Mouse (Mus musculus) monocyte, adult 5-6 weeks (primary cell): Measurements from ENCODE around the gene Rnf167. TPM values are rescaled to one million over a fixed set of nuclear protein-coding genes. Genes with fewer than 3 reads are reported as not detected.
A peak's percentile ranks its signal among the peaks of the same experiment; 100 is the strongest.

Experiments used
- ATAC-seq: fragments of 153-309, 156-312 bp; replicated peaks from 2 replicates; pipeline ENCODE4 v1.8.0; 2017; ENCODE audit warnings: mild to moderate bottlenecking; ENCODE audit not compliant: low TSS enrichment, insufficient number of reproducible peaks, severe bottlenecking, poor library complexity, low FRiP score
- total RNA-seq: library from RNA; stranded (forward); fragments of 200-1000, 200-491, 200-594 nt; gene quantifications from 3 replicates; pipeline ENCODE4 v1.2.3, GENCODE M21; 2017

The Rnf167 gene
- total RNA-seq, 1 experiment from 2014 or later, result 90.9 TPM

DNA sequence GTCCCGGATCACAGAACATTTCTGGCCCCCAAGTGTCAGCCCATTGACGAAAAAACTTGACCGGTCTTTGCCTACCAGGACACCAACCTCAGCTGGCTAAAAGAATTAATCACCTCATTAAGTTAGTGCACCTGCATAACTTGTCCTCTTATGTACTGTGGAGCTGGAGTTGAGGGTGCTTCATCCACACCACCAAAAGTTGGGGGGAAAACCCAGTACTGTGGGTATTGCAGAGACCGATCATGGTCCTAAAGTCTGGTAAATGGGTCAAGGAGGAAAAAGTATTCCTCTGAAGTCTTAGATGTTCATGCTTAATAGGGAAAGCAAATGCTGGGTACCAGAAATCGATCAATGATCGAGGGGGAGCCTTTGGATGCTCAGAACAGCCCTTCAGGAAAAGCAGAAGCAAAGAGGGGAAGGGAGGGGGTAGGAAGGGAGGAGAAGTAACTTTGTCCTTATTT, 5.9 kb downstream of the Rnf167 start:
- ATAC-seq, result no peak; the same call in 1 of the 2 replicates

DNA sequence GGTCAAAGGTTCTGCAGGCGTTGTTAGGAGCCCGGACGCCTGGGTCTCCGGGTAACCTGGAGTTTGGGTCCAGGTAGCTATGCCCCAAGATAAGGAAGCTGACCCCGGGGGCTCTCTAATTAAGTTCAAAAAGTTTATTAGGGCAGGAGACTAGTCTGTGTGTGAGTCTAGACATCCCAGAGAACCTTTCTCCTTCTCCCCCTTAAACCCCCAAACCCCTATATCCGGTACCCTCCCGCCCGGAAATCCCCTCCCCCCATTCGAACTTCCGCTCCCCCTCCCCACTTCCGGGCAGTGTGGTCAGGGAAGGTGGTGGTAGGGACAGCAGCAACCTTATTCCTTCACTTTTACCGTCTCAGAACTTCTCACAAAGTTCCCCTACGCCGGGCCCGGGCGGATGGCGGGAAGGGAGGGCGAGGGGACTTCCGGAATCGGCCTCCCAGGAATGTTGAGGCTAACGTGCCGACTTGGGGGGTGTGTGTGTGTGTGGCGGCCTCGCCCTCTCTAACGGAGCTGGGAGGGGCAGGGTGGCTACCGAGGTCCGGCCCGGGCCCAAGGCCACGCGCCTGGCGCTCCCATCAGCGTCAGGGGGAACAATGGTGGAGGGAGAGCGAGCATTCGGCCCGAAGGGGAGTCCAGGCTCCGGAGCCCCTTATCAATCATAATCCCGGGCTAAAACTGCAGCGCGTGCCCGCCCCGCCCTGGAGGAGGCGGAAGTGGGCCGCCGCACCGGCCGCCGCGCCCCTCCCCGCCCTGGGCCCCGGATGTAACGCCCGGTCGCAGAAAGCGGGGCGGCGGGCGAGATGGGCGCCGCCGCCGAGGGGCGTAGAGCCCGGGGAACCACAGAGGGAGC, 6.5 kb downstream of the Rnf167 start:
- no peak for ATAC-seq

GRCm38 (mm10) chr11:70654198-70654922, 7.3 kb downstream of the Rnf167 start, which contains the start of gene Pfn1:
Gene Pfn1 (minus strand): TSS chr11:70654644.
- peak; percentile 38; the same call in 1 of the 2 replicates for ATAC-seq

- 0 out of 2 replicates have a peak, but pooled peaks have one; percentile 9 for ATAC-seq
Measured at GRCm38 (mm10) chr11:70654923-70655570, 8.0 kb downstream of the Rnf167 start.

GRCm38 (mm10) chr11:70655571-70656455, 8.8 kb downstream of the Rnf167 start:
- ATAC-seq, result no peak

GRCm38 (mm10) chr11:70656456-70656927, 9.5 kb downstream of the Rnf167 start:
- ATAC-seq, result no peak

- no peak for ATAC-seq
Measured at GRCm38 (mm10) chr11:70656964-70657363, 9.9 kb downstream of the Rnf167 start, which contains the start of gene Eno3. Gene Eno3 (plus strand): TSS chr11:70657202.

DNA sequence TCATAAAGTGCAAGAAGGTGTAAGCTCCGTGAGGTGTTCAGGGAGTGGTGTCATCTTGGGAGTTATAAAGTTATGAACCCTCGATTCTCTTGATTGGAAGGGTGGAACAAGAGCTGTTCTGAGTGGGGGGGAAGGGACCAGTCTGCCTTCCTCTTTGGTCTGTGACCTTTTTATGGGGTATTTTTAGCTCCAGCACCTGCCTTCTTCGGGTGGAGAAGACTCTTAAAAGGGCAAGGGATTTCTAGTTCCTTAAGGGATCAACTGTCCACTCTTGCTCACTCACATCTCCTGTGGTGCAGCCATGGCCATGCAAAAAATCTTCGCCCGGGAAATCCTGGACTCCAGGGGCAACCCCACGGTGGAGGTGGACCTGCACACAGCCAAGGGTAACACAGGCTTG, 10.5 kb downstream of the Rnf167 start:
- ATAC-seq, result no peak

DNA sequence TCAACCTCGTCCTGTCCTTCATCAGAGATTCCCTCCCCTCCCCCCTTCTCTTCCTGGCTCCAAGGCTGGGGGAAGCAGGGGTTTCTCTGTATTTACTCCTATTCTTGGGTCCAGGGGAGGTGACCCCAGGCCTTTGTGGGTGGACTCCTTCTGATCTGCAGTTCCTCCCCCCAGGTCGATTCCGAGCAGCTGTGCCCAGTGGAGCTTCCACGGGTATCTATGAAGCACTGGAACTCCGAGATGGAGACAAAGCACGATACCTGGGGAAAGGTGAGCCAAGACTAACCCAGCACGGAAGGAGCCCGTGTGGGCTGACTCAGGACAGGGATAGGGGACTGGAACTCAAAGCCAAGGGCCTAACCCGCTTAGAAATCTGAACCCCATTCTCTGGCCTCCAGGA, 11.0 kb downstream of the Rnf167 start:
- ATAC-seq, result no peak

DNA sequence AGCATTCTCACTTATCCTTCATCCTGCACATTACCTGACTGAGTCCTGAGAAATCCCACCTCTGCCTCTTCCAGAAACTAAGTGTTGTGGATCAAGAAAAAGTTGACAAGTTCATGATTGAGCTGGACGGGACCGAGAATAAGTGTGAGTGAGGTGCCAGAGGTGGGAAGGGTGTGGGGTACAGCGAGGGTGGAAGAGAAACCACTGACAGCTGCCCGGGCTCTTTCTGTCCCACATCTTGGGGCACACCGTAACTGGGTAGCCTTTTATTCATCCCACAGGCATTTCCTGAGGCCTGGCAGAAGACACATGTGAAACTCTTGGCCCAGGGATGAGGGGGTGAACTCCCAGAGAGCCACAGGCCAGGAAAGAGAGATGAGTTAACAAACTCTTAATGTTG, 11.5 kb downstream of the Rnf167 start:
- ATAC-seq, result no peak

DNA sequence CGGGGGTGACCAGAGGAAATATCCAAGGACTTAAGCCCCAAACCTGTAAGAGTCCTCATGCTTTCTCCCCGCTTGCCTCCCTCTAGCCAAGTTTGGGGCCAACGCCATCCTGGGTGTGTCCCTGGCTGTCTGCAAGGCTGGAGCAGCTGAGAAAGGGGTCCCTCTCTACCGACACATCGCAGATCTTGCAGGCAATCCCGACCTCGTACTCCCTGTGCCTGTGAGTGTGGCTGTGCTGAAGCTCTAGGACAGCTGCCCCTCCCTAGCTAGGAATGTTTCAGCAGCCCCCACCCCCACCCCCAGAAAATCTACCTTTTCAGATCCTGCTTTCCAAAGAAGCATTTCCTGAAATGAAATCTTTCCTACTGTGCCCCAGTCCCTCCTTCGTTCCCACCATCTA, 11.9 kb downstream of the Rnf167 start:
- ATAC-seq, result no peak

DNA sequence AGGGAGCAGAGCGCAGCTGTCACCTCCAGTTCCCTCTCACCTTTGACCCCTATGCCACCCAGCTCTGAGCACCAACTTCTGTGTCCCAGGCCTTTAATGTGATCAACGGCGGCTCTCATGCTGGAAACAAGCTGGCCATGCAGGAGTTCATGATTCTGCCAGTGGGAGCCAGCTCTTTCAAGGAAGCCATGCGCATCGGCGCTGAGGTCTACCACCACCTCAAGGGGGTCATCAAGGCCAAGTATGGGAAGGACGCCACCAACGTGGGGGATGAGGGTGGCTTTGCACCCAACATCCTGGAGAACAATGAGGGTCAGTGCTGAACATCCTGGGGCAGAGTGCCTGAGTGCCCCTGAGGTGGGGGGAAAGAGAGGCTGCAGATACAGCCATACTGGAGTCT, 13.5 kb downstream of the Rnf167 start:
- no peak for ATAC-seq

DNA sequence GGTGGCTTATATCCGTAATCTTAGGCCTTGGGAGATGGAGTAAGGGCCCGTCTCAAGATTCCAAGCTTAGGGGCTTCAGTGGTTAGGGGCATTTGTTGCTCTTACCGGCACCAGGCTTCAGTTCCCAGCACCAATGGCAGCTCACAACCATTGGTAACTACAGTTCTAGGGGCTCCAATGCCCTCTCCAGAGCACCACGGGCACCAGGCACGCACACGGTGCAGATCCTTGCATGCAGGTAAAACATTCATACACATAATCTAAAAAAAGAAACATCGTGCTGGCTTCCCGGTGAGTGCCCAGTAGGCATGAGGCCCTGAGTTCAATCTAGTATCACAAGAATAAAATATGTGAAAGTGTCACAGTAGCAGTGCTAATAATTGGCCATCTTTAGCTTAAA, 16.1 kb downstream of the Rnf167 start:
- ATAC-seq, result no peak

DNA sequence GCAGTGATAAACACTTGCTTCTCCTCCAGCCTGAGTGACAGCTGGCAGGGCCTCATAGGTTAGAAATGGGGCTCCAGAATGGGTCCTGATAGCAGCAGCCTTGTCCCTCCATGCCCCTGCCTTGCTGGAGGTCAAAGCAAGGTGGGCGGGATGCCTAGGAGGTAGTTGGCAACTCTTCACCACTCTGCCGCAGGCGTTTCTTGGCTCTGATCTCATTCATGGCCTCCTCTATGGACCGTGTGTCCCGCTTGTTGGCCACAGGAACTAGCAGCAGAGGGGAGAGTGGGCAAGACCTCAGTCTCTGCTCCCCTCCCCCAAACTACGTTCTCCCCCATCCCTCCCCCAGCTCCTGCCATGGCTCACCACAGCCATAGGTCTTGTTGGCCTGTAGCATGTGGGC, 16.9 kb downstream of the Rnf167 start:
- ATAC-seq, result no peak

GRCm38 (mm10) chr11:70664741-70665140, 17.7 kb downstream of the Rnf167 start:
- ATAC-seq, result no peak

DNA sequence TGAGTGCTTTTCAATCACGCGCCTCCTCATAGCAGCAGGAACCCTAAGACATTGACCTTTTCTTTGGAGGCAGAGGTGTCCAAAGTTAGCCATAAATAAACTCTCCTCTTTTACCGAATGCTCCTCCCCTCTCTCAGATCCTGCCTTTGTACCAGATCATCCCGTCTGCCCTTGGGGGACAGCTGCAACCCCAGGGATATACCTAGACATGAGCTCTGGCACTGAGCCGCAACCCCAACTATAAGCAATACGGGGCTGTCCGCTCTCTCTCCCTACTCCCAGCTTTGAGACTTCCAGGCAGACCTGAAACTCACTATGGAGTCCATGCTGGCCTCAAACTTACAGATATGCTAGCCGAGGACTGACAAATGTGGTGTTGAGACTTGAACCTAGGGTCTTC, 19.7 kb downstream of the Rnf167 start:
- ATAC-seq, result no peak

DNA sequence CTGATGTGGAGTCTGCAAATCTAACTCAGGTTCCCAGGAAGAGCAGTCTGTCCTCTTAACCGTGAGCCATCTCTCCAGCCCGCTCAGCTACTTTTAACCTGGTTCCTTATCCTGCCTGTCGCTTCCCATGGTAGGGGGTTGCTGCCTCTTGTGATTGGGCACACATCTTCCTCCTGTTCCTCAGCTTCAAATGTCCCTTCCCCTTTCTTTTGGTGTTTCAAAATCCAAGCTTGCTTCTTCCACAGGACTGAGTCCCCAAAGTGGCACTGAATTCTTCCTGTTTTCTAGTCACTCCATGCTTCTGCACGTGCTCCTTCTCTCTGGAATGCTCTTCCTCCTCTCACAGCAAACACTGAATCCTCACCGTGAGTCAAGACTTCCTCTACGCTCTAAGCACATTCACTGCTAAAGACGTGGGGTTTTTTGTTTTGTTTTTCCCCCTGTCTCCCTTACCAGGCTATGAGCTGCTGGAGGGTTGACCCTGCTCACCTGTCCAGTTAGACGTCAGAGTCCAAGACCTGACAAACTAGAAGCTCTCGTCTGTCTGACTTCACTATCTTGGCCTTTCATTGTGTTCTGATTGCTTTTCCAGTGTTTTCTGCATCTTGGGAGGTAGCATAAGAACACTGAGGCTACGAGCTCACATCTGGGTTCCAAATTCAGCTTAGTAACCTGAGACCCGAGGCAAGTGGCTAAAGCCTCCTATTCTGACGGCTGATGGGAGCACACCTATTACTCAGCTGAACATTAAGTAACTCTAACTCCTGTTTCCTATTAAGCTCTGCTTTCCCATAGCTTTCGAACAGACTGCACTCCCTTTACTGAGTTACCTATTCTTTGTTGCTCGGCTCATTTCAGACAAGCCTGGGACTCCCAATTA, 20.5 kb downstream of the Rnf167 start:
- ATAC-seq, result no peak
